Mouse (Mus musculus) 416B (cell line): ENCODE measurements around the gene Lmntd1.

Source experiments
- DNase-seq: peaks from one replicate; pipeline ENCODE4 v3.0.0; 2011; ENCODE audit warnings: low read depth

Lmntd1 gene

GRCm38 (mm10) chr6:145379175-145379574 lies 234.9 kb downstream of the Lmntd1 start:
- no peak for DNase-seq

- DNase-seq, result no peak
These were observed 235.4 kb downstream of the Lmntd1 start for GRCm38 (mm10) chr6:145378689-145379088.

- DNase-seq, result no peak
These were observed 239.7 kb downstream of the Lmntd1 start for GRCm38 (mm10) chr6:145374372-145374771.

- no peak for DNase-seq
These were observed 240.4 kb downstream of the Lmntd1 start for GRCm38 (mm10) chr6:145373712-145374221.

GRCm38 (mm10) chr6:145372066-145372465 lies 242.1 kb downstream of the Lmntd1 start:
- peak; percentile 32 for DNase-seq

GRCm38 (mm10) chr6:145371586-145371985 lies 242.5 kb downstream of the Lmntd1 start:
- DNase-seq, result peak; percentile 44

- no peak for DNase-seq
These were observed 243.8 kb downstream of the Lmntd1 start for GRCm38 (mm10) chr6:145370302-145370701.

- no peak for DNase-seq
These were observed 244.8 kb downstream of the Lmntd1 start for GRCm38 (mm10) chr6:145369290-145369689.

GRCm38 (mm10) chr6:145366488-145366887 lies 247.6 kb downstream of the Lmntd1 start:
- DNase-seq, result peak; percentile 35

GRCm38 (mm10) chr6:145363698-145364097 lies 250.4 kb downstream of the Lmntd1 start:
- no peak for DNase-seq

- no peak for DNase-seq
These were observed 252.9 kb downstream of the Lmntd1 start for GRCm38 (mm10) chr6:145361109-145361694.

GRCm38 (mm10) chr6:145359470-145360430 lies 254.4 kb downstream of the Lmntd1 start:
- DNase-seq, result peak; percentile 79

- DNase-seq, result no peak
These were observed 256.1 kb downstream of the Lmntd1 start for GRCm38 (mm10) chr6:145358001-145358400.

GRCm38 (mm10) chr6:145353806-145354205 lies 260.3 kb downstream of the Lmntd1 start:
- DNase-seq, result peak; percentile 35

- DNase-seq, result no peak
These were observed 261.4 kb downstream of the Lmntd1 start for GRCm38 (mm10) chr6:145352705-145353104.

GRCm38 (mm10) chr6:145348196-145348915 lies 265.8 kb downstream of the Lmntd1 start:
- DNase-seq, result peak; percentile 86

- DNase-seq, result no peak
These were observed 266.5 kb downstream of the Lmntd1 start for GRCm38 (mm10) chr6:145347641-145348040.

- DNase-seq, result no peak
These were observed 267.1 kb downstream of the Lmntd1 start for GRCm38 (mm10) chr6:145346789-145347557.

GRCm38 (mm10) chr6:145346305-145346704 lies 267.8 kb downstream of the Lmntd1 start:
- no peak for DNase-seq

- DNase-seq, result no peak
These were observed 269.4 kb downstream of the Lmntd1 start for GRCm38 (mm10) chr6:145344719-145345118.

GRCm38 (mm10) chr6:145343457-145343856 lies 270.7 kb downstream of the Lmntd1 start:
- peak; percentile 70 for DNase-seq
